Mouse (Mus musculus): Measurements from ENCODE around the gene Wdr64.

Gene Wdr64

DNA sequence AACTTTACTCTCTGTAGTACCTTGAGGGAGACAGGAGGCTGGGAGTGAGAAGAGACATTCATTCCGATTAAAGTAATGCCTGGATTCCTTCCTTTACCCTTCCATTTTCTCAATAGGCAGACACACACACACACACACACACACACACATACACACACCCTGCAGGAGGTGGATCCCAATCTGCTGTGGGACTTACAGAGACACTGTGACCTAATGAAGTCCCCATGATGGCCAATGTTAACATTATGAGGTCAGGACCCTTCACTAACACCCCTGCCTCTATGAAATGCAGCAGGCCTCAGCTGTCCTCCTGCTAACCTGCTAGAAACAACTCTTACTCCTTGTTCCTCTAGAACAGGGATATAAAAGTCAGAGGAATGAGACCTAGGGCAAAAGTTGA lies at the start of gene Wdr64:
Gene Wdr64 (plus strand): TSS at position 301 of the 400 bp plus-strand sequence.
- DNase-seq (ENCODE audit: low read depth), result no peak

DNA sequence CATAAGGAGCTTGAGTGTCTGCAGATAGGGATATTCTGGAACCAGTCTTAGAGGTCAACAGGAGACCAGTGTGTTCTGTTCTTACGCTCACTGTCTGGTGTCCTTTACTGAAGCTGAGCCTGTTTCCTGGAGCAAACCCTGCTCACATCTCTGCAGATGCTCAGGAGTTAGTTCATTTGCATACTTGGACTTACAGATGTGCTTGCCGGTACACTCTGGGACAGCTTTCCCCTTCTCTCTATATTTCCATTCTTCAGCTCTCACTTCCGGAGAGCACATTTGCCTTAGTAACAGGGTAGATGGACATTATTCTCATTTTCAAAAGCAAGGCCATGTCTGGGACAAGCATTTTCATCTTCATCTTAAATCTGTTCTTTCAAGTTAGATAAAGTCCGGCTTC lies 49.8 kb upstream of the Wdr64 start:
- DNase-seq (ENCODE audit: low read depth), result no peak

DNA sequence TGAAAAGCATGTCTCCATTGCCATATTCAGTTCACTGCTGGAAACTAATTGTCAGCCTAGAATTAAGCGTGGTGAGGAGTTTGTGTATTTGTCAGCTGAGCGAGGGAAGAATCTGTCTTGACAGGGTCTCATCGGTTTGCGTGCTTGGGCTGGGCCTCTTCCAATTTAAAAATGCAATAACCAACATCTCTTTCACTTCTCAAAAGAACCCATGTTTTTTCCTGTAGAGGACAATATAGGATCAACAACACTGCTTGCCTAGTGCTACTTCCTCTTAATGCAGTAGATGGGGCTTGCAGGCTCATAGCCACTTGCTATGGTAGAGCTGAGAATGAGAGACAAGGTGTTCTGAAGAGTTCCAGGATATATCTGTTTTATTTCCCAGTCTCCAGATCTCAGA lies 38.5 kb upstream of the Wdr64 start:
- no peak for DNase-seq (ENCODE audit: low read depth)

DNA sequence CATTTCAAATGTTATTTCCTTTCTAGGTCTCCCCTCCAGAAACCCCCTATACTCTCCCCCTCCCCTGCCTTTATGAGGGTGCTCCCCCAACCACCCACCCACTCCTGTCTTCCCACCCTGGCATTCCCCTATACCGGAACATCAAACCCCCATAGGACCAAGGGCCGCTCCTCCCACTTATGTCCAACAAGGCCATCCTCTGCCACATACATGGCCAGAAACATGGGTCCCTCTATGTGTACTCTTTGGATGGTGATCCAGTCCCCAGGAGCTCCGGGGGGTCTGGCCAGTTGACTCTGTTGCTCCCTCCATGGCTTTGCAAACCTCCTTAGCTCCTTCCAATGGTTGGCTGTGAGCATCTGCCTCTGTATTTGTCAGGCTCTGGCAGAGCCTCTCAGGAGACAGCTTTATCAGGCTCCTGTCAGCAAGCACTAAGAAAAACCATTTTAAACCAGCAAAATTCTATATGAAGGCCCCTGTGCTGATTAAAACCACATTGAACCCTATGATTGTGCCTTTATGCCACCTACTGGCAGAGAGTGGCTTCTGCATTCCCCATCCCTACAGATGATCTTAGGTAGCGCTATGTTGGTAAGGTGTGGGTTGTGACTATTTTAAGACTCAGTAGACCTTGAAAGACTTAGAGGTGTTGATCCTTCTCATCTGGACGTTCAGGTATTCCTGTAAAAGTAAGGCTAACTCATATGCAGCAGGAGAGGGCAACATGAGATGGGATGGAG lies 29.6 kb upstream of the Wdr64 start:
- DNase-seq (ENCODE audit: low read depth), result no peak

DNA sequence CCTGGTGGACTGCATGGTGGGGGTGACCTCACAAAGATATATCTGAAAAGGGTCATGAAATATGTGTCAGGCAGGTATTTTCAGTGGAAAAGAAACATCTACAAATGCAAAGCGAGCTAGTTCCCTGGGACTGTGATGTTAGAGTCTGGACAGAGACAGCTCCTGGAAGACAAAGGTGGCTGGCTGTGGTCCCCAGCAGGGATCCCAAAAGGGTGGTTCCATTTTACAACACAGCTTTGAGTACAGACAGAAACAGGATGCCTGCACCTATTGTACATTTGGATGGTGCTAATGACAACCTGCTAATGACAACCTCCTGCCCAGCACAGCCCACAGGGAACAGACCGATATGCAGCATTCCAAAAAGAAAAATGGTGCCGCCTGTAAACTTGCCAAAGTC lies 28.9 kb upstream of the Wdr64 start:
- DNase-seq (ENCODE audit: low read depth), result no peak

DNA sequence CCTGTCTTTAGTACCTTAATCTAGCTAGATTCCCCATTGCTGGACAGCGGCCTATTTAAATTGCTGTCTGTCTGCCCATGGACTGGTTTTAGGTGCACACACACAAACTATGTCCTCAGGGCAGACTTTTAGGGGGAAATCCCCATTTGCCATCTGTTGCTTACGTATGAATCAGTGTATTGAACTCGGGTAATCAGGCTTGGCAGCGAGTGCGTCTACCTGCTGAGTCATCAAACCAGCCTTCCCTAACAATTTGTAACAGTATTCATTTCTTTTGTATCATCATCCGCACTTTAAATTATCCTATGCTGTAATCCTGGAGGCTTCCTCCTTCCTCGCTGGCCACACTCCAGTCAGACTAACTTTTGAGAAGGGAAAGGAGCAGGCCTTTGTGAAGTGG lies 28.4 kb upstream of the Wdr64 start:
- no peak for DNase-seq (ENCODE audit: low read depth)

DNA sequence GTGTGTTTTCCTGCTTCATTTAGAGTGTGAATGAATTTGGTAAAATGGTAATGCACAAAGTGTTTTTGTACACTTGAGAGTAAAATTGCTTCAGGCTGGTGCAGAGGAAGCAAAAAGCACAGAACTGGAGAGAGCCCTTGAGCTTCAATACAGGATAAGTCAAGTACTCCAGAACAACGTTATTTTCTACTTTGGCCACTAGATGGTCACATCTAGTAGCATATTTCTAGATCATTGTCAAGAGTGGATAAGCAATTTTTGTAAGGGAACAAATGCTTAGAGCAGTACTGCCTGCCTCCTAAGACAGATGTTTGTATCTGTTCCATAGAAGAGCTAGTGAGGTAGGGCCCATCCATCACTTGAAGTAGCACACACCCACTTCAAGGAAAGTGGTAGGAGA lies 26.8 kb upstream of the Wdr64 start:
- DNase-seq (ENCODE audit: low read depth), result no peak

DNA sequence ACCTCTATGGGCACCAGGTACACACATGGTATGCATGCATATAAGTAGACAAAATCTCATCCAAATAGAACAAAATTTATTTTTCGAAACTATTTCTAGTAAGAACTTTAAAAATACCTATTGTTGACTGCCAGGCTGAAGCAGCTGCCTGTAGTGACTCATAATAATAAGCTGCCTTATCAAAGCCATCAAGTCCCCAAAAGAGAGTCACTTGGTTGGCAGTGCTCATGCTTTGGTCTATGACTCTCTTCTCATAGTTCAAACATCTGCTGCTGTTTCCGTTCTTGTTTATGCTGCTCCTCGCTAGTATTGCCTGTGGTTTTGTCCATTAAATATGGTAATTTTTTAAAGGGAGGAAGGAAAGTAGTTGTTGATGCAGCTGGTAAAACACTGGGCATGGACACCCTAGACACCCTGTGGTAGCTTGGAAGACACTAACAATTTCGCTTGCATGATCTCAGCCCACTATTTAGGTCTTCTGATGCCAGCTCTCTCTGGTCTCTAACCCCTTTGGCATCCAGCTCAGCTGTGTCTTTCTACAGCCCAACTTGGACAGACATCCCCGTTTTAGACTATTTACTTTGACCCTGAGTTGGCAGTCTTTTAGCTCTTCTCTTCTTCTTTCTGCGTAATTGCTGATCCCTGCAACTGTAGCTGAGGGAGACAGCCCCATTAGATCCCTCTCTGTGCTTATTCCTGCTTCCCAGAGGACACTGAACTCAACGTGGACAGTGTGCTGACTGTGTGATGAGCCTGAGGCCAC lies 24.6 kb upstream of the Wdr64 start:
- no peak for DNase-seq (ENCODE audit: low read depth)

DNA sequence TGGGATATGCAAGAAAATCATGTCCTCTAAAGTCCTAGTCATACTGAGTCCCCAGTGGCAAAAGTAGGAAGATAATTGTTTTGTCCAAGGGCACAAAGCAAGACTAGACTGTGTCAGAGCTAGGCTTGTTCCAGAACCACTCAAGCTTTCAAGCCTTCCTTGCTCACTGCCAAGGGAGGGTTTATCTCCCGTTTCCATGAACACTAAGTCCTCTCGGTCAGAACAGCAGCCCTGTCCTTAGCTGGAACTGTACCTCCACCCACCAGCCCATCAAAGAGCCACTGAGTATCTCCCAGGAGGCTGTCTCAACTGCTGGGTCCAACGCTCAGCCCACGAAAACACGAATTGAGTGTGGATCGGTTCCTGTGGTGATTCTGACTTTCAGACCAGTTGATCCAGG lies 23.3 kb upstream of the Wdr64 start:
- DNase-seq (ENCODE audit: low read depth), result no peak

DNA sequence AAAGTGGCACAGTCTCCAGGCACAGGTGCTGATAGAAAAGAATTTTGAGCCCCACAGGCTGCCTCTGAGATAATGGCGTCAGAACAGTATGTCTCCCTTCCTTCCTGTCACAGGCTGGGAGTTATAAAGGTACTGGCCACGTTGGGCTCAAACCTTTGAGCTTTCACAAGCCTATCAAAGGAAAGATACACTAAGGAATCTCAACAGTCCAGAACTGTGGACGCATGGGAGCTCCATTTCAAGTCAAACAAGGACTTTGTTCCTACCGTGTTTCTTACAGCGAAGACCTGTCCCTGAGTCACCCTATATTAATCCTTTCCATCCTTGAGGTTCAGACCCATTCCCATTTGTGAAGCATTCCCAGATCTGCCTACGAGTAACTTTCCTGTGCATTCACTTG lies 20.9 kb upstream of the Wdr64 start:
- DNase-seq (ENCODE audit: low read depth), result no peak

DNA sequence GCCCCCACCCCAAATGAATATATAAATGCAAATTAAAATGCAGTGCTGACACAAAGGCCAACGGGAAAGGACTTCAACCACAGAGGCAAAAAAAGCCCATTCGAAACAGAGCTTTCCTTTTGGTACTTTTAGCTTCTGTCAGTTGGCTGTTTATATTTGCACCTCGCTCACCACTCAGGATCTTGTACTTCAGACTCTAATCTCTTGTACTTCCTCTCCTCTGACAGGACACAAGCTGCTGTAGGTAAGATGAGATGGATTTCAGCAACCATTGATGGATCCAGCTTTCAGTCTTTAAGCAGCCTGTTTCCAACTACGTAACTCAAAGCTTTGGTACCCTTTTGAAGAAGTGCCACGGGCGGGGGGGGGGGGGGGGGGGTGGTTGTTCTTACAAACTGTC lies 17.4 kb upstream of the Wdr64 start:
- DNase-seq (ENCODE audit: low read depth), result no peak

DNA sequence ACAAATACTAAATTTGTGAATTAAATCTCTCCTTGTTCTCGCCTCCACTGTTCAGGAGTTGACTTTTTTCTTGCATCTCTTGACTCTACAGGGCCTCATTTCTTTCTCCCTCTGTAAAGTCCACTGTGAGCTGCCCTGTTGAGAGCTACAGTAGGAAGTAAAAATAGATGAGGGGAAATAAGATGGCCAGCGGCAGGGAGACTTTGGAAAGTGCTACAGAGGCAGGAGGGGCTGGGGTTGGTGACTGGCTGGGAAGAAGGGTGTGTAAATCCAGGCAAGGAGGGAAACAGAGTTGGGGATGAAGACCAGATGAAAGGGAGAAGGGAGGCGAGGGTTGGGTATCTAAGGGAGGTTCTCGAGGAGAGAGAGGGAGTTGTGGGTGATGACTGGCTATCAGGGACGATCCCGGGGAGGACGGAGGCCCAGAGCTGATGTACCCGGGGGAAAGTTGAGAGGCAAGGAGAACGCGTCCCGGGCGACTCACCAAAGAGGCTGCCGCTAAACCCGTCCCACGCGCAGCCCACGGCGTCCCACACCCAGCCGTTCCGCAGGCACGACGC lies 6.6 kb upstream of the Wdr64 start:
- no peak for DNase-seq (ENCODE audit: low read depth)

DNA sequence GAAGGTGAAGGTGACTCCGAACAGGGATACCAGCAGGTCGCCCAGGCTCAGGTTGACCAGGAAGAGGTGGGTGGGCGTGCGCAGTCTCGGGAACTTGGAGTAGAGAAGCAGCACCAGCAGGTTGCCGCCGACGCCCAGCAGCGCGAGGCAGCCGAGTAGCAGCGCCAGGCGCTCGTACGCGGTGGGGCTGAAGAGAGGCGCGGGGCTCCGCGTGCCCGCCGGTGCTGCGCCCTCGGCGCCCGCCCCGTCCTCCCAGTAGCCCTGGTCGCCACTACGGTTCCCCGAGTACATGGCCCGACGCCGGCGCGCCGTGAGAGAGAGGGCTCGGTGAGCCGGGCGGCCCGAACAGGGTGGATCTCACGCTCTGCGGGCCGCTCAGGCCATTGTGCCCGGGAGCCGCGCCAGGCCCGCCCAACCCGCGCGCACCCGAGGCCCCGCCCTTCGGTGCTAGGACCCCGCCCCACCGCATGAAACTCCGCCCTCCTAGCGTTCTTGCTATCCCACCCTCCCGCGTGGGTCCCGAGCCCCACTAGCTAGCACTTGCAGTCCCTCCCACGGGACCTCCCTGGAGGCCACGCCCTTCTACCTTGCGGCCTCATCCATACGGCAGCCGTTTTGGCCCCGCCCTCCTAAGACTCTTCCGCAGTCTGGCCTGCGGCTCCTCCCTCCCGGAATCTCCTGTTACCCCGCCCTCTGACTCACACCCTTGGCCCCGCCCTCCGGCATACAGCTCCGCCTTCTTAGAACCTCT lies 6.0 kb upstream of the Wdr64 start, which contains the start of the genes Opn3 and Chml:
Gene Opn3 (minus strand): TSS at position 531 of the 751 bp plus-strand sequence.
Gene Chml (minus strand): TSS at position 656 of the 751 bp plus-strand sequence.
- peak; percentile 90 for DNase-seq (ENCODE audit: low read depth)

DNA sequence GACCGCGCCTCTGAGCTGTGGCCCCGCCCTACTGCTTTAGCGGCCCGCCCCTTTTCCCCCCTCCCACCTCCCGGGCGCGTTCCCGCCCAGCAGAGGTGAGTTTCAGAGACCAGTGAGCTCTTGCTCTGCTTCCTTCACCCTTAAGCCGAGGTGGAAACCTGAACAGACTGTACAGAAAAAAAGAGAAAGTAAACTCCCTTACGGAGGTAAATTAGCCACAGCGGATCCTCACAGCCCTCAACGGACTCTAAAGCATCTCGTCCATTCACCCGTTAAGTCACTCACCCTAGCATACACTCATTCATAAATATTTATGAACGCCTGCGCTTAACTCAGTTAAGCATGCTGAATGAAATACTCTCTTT lies 5.4 kb upstream of the Wdr64 start:
- DNase-seq (ENCODE audit: low read depth), result no peak

DNA sequence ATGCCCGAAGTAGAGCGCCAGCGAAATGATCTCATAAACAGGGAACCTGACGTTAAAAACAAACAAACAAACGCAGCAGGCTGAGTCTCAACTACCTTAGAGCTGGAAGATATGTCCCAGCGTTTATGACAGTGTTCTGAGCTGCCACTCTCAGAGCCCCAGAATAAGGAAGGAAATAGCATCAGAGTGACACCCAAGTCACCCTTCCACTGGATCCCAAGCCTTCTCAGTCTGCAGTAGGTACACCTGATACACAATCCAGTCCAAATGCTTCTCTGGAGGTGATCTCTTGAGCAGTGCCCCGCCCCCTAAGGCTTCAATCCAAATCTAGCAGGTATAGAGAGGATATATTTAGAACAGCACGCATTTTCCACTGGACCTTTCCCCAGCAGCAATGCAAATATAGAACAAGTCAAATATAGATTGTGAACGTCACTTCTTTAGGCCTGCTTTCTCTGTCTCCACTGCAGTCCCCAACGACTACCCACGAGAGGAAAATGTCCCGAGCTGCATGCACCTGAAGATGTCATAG lies 4.9 kb upstream of the Wdr64 start:
- no peak for DNase-seq (ENCODE audit: low read depth)

DNA sequence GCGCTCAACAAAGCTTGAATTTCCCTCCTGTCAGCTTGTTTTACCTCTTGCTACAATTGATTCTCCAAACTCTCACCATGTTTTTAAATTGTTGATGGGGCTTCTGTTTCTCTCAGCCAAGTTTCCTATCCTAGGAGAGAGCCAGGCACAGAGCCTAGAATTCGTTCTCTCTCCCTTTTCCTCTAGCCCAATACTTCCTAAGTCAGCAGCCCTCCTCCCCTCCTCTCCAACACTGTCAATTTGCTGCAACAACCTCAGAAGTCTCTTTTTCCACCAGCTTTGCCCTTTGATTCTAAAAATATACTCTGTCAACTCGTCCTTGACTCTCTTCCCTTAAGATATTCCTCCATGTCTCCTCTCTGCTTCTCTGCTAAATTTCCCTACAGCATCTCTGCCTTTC lies 982 bp downstream of the Wdr64 start:
- no peak for DNase-seq (ENCODE audit: low read depth)

DNA sequence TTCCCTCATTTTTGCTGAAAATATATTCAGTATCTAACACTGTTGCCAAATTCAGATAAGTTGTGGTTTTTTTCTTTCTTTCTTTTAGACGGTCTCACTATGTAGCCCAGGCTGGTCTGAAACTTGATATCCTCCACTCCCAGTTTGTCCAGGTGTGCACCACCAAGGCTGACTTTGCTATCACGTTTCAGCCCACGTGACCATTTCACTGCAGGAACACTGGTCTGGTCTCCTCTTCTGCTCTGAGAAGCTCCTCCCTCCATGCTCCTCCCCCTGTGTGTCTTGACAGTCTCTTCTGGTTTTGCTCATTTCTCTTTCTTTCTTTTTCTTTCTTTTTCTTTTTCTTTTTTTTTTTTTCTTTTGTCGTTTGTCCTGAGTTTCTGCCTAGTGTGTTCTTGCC lies 1.4 kb downstream of the Wdr64 start:
- DNase-seq (ENCODE audit: low read depth), result no peak

DNA sequence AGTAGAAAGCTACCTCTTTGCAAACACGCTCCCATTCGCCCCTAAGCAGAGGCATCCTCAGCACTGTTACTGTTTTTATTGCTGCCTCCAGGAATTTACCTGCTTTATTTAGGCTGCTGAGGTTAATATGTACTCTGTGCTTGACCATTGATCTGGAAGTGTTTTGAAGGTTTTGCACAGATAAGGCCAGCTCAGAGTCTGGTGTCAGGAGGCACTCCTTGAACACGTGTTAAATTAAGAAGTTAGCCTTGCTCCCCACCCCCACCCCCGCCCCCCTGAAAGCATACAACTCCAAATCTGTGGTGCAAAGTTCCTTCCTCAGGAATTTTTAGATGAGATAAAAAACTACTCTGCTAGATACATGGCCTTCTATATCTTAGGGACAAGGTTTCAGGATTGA lies 2.8 kb downstream of the Wdr64 start:
- no peak for DNase-seq (ENCODE audit: low read depth)

DNA sequence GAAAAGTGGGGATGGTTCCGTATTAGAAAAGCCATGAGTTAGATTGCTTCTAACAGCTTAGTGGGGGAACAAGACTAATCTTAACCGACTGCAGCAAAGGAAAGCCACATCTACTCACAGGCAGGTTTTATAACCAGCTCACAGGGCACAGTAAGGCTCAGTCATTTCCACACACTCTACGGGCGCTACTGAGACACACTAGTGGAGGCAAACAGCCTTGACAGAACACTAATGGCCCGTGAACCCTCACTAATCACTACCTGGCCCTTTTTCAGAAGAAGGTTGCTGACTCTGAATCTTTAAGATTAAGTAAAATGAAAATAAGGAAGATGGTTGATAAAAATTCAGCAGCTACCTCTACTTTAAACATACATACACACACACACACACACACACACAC lies 9.2 kb downstream of the Wdr64 start:
- DNase-seq (ENCODE audit: low read depth), result no peak

DNA sequence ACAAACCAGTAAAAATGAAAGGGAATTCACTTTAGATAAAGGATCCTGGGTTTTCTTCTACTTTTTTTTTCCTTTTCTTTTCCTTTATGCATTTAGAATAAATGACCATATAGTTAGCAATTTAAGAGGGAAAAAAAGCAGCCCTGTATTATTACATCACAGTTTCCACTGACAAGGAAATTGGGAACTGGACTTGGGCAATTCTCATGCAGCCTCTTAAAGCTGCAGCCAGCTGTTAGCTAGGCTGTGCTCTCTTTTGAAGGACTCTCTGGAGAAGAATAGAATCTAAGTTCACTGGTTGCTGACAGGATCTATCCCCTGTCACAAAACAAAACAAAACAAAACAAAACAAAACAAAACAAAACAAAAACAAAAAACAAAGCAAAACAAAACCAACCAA lies 9.6 kb downstream of the Wdr64 start:
- DNase-seq (ENCODE audit: low read depth), result no peak

DNA sequence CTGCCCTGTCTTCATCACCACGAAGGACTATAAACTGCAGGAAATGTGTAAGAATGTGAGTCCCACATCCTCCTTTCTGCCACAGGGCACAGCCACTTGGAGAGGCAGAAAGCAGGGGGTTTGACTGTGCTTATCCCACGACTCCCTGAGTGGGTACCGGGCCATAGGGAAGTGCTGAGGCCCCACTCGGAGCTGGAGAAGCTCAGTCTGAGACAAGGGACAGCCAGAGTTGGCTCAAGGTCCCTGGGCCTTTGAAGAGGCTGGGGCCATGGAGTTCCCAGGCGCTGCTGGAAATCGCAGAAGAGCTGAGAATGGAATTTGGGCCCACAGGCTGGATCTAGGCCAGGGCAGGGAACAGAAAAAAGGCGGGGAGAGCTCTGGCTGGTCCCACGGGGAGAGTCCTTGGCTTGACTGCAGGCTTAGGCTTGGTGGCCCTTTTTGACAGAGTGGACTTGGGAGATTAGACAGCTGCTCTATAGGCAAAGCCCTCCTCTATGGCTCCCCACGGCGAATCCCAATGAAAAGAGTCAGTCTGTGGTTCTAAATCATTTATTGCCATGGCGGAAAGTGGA lies 14.0 kb downstream of the Wdr64 start:
- DNase-seq (ENCODE audit: low read depth), result no peak

DNA sequence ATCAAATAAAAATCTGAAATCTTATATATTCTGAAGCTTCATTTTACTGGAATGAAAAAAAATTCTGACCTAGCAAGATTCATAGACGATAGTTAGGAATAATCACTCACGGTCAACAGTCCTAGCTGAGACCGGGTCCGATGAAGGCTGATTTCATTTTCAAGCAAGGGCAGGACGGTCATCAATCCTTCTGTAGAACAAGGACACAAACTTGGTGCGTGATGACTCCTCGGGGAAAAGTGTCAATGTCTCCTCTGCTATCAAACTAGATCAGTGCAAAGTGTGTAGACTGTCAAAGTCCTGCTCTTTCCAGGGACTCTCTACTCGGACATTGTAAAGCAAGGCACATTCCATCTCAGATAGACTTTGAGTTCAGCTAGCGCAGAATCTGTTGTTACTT lies 18.4 kb downstream of the Wdr64 start:
- no peak for DNase-seq (ENCODE audit: low read depth)

All from fibroblast of lung, adult 2 months (primary cell).